Mouse (Mus musculus) stomach, embryonic 15.5 days (tissue): ENCODE measurements around the gene Snu13. TPM values are rescaled to one million over a fixed set of nuclear protein-coding genes. Genes with fewer than 3 reads are reported as not detected.

Experiments
- ATAC-seq: fragments of 200-750 bp; cut with Nextera tagmentation; 2 replicates; pipeline ENCODE4 v1.8.0; 2017; ENCODE audit warnings: low read depth, moderate number of reproducible peaks, moderate TSS enrichment; ENCODE audit not compliant: insufficient read depth, low FRiP score
- H3K27ac ChIP-seq: fragments of 300-500 bp; sonication (generic); 2 replicates; pipeline ENCODE4 v1.5.1; 2015; ENCODE audit warnings: mild to moderate bottlenecking, inconsistent platforms
- H3K27me3 ChIP-seq: fragments of 300-500 bp; sonication (generic); replicated peaks from 2 replicates; pipeline ENCODE4 v1.6.1; 2015; ENCODE audit warnings: inconsistent platforms
- H3K36me3 ChIP-seq: fragments of 300-500 bp; sonication (generic); 2 replicates; pipeline ENCODE4 v1.6.1; 2015; ENCODE audit warnings: inconsistent platforms
- H3K4me1 ChIP-seq: fragments of 300-500 bp; sonication (generic); 2 replicates; pipeline ENCODE4 v1.6.1; 2015; ENCODE audit warnings: inconsistent platforms
- H3K4me2 ChIP-seq: fragments of 300-500 bp; sonication (generic); 2 replicates; pipeline ENCODE4 v1.6.1; 2015; ENCODE audit warnings: mild to moderate bottlenecking, inconsistent platforms
- H3K4me3 ChIP-seq: fragments of 300-500 bp; sonication (generic); replicated peaks from 2 replicates; pipeline ENCODE4 v1.5.1; 2015; ENCODE audit warnings: inconsistent platforms
- H3K9ac ChIP-seq: fragments of 300-500 bp; sonication (generic); 2 replicates; pipeline ENCODE4 v1.6.1; 2015; ENCODE audit warnings: inconsistent platforms
- H3K9me3 ChIP-seq: fragments of 300-500 bp; sonication (generic); 2 replicates; pipeline ENCODE4 v1.6.1; 2016; ENCODE audit warnings: inconsistent platforms
- WGBS: fragments of 180-500 bp; shearing (Covaris S2); methylation state at CpG from one replicate; pipeline ENCODE4 v1.1.7; 2015; 5-methylcytosine and 5-hydroxymethylcytosine counted together
- polyA plus RNA-seq: library from polyadenylated mRNA; unstranded; fragments of >200 nt; fragmentation: Nextera tagmentation; extraction: Ambion mirVana; gene quantifications from 2 replicates; pipeline ENCODE4 v1.2.1, GENCODE M21; 2015

Gene Snu13
- polyA plus RNA-seq: 259 and 287 TPM in 2 replicates

GRCm38 (mm10) chr15:82047080-82047883 lies at the start of gene Snu13:
Gene Snu13 (minus strand): TSS chr15:82047598.
- Histone ChIP-seq H3K27me3 (no peaks in the 10 kb centered on the region), H3K9me3 (no peaks in the 10 kb centered on the region), H3K4me3 (peak within 1 kb of the TSS; percentile 100), H3K4me2 (peak within 1 kb of the TSS; percentile 85), H3K9ac (peak within 1 kb of the TSS; percentile 99), H3K27ac (peak within 1 kb of the TSS; percentile 94), H3K4me1 (peaks cover 9% of the 10 kb centered on the region; the same call in 1 of the 2 replicates), H3K36me3 (peaks cover 11% of the 10 kb centered on the region)
- peak; percentile 84 for ATAC-seq
- WGBS: under 1% methylated on average over 74 of the region's 74 CpGs

GRCm38 (mm10) chr15:82091061-82091460 lies 43.7 kb upstream of the Snu13 start:
- no peak for ATAC-seq
- Histone ChIP-seq H3K9me3 (no peaks in the 10 kb centered on the region), H3K27ac (no peak overlapping the region), H3K4me3 (no peak overlapping the region), H3K36me3 (no peaks in the 10 kb centered on the region), H3K4me2 (no peak overlapping the region), H3K27me3 (no peaks in the 10 kb centered on the region; the same call in 1 of the 2 replicates), H3K4me1 (no peaks in the 10 kb centered on the region), H3K9ac (no peak overlapping the region)
- WGBS: 69% methylated on average over 7 of the region's 7 CpGs

GRCm38 (mm10) chr15:82087266-82087665 lies 39.9 kb upstream of the Snu13 start:
- no peaks in the 10 kb centered on the region; the same call in 1 of the 2 replicates for H3K27me3 ChIP-seq
- H3K4me3 ChIP-seq: no peak overlapping the region
- WGBS: 10% methylated on average over 10 of the region's 10 CpGs
- H3K4me1 ChIP-seq: no peaks in the 10 kb centered on the region
- no peak overlapping the region for H3K9ac ChIP-seq
- no peaks in the 10 kb centered on the region for H3K36me3 ChIP-seq
- no peak overlapping the region for H3K27ac ChIP-seq
- no peak overlapping the region for H3K4me2 ChIP-seq
- no peak for ATAC-seq
- no peaks in the 10 kb centered on the region for H3K9me3 ChIP-seq

- no peak overlapping the region for H3K9ac ChIP-seq
- H3K27me3 ChIP-seq: no peaks in the 10 kb centered on the region; the same call in 1 of the 2 replicates
- no peaks in the 10 kb centered on the region for H3K9me3 ChIP-seq
- H3K36me3 ChIP-seq: no peaks in the 10 kb centered on the region
- no peak for ATAC-seq
- H3K27ac ChIP-seq: no peak overlapping the region
- no peak overlapping the region for H3K4me2 ChIP-seq
- H3K4me3 ChIP-seq: no peak overlapping the region
- 72% methylated on average over 12 of the region's 12 CpGs for WGBS
- H3K4me1 ChIP-seq: no peaks in the 10 kb centered on the region
These were observed 38.7 kb upstream of the Snu13 start for GRCm38 (mm10) chr15:82086131-82086530.

- Histone ChIP-seq H3K36me3 (no peaks in the 10 kb centered on the region), H3K9me3 (no peaks in the 10 kb centered on the region), H3K9ac (no peak overlapping the region), H3K4me3 (no peak overlapping the region), H3K27ac (no peak overlapping the region), H3K4me1 (no peaks in the 10 kb centered on the region), H3K27me3 (no peaks in the 10 kb centered on the region; the same call in 1 of the 2 replicates), H3K4me2 (no peak overlapping the region)
- ATAC-seq: no peak
- WGBS: 79% methylated on average over 9 of the region's 9 CpGs
These were observed 38.2 kb upstream of the Snu13 start for GRCm38 (mm10) chr15:82085606-82086005.

GRCm38 (mm10) chr15:82081161-82081560 lies 33.8 kb upstream of the Snu13 start:
- no peak for ATAC-seq
- 27% methylated on average over 7 of the region's 7 CpGs for WGBS
- no peak overlapping the region for H3K9ac ChIP-seq

GRCm38 (mm10) chr15:82079883-82080282 lies 32.5 kb upstream of the Snu13 start:
- ATAC-seq: no peak
- H3K27ac ChIP-seq: no peak overlapping the region
- H3K9me3 ChIP-seq: no peaks in the 10 kb centered on the region
- 50% methylated on average over 10 of the region's 10 CpGs for WGBS
- H3K9ac ChIP-seq: no peak overlapping the region
- H3K4me3 ChIP-seq: no peak overlapping the region
- H3K36me3 ChIP-seq: no peaks in the 10 kb centered on the region
- no peaks in the 10 kb centered on the region for H3K4me1 ChIP-seq
- no peak overlapping the region for H3K4me2 ChIP-seq
- no peaks in the 10 kb centered on the region for H3K27me3 ChIP-seq

More at GRCm38 (mm10) chr15:82081161-82081560, 33.8 kb upstream of the Snu13 start:
- no peaks in the 10 kb centered on the region for H3K9me3 ChIP-seq
- no peaks in the 10 kb centered on the region for H3K27me3 ChIP-seq
- no peaks in the 10 kb centered on the region for H3K4me1 ChIP-seq
- no peak overlapping the region for H3K4me3 ChIP-seq
- no peak overlapping the region for H3K27ac ChIP-seq
- H3K4me2 ChIP-seq: no peak overlapping the region
- H3K36me3 ChIP-seq: no peaks in the 10 kb centered on the region

- peaks cover 5% of the 10 kb centered on the region; the same call in 1 of the 2 replicates for H3K4me1 ChIP-seq
- no peaks in the 10 kb centered on the region for H3K36me3 ChIP-seq
- H3K9me3 ChIP-seq: no peaks in the 10 kb centered on the region
- 74% methylated on average over 7 of the region's 7 CpGs for WGBS
- ATAC-seq: no peak
- H3K4me3 ChIP-seq: no peak overlapping the region
- H3K27ac ChIP-seq: no peak overlapping the region
- no peak overlapping the region for H3K4me2 ChIP-seq
- no peak overlapping the region for H3K9ac ChIP-seq
- peaks cover 21% of the 10 kb centered on the region for H3K27me3 ChIP-seq
These were observed 26.1 kb upstream of the Snu13 start for GRCm38 (mm10) chr15:82073490-82073889.

GRCm38 (mm10) chr15:82071816-82072469 lies 24.5 kb upstream of the Snu13 start:
- Histone ChIP-seq H3K9ac (no peak overlapping the region), H3K27me3 (peaks cover 25% of the 10 kb centered on the region), H3K4me1 (peaks cover 5% of the 10 kb centered on the region; the same call in 1 of the 2 replicates), H3K36me3 (no peaks in the 10 kb centered on the region), H3K27ac (no peak overlapping the region), H3K4me3 (no peak overlapping the region), H3K4me2 (no peak overlapping the region), H3K9me3 (no peaks in the 10 kb centered on the region)
- 87% methylated on average over 26 of the region's 26 CpGs for WGBS
- no peak for ATAC-seq

- no peaks in the 10 kb centered on the region for H3K36me3 ChIP-seq
- no peak within 1 kb of the TSS for H3K27ac ChIP-seq
- WGBS: 17% methylated on average over 40 of the region's 40 CpGs
- H3K4me3 ChIP-seq: no peak within 1 kb of the TSS
- H3K4me2 ChIP-seq: peak within 1 kb of the TSS; percentile 33; the same call in 1 of the 2 replicates
- H3K4me1 ChIP-seq: peaks cover 5% of the 10 kb centered on the region; the same call in 1 of the 2 replicates
- H3K27me3 ChIP-seq: peaks cover 25% of the 10 kb centered on the region
- no peak for ATAC-seq
- no peak within 1 kb of the TSS for H3K9ac ChIP-seq
- no peaks in the 10 kb centered on the region for H3K9me3 ChIP-seq
These were observed 22.5 kb upstream of the Snu13 start, which contains the start of gene Mei1 for GRCm38 (mm10) chr15:82069898-82070297. Gene Mei1 (plus strand): TSS chr15:82069996.

- ATAC-seq: peak; percentile 50; the same call in 1 of the 2 replicates
- no peak overlapping the region for H3K4me2 ChIP-seq
- H3K36me3 ChIP-seq: no peaks in the 10 kb centered on the region
- no peak overlapping the region for H3K9ac ChIP-seq
- no peak overlapping the region for H3K27ac ChIP-seq
- H3K4me1 ChIP-seq: peaks cover 5% of the 10 kb centered on the region; the same call in 1 of the 2 replicates
- no peaks in the 10 kb centered on the region for H3K9me3 ChIP-seq
- H3K4me3 ChIP-seq: no peak overlapping the region
- 14% methylated on average over 7 of the region's 7 CpGs for WGBS
- peaks cover 34% of the 10 kb centered on the region for H3K27me3 ChIP-seq
These were observed 18.1 kb upstream of the Snu13 start for GRCm38 (mm10) chr15:82065511-82065910.

GRCm38 (mm10) chr15:82063909-82064308 lies 16.5 kb upstream of the Snu13 start:
- WGBS: 56% methylated on average over 14 of the region's 14 CpGs
- no peaks in the 10 kb centered on the region for H3K9me3 ChIP-seq
- ATAC-seq: no peak
- no peaks in the 10 kb centered on the region for H3K4me1 ChIP-seq
- no peak overlapping the region for H3K4me2 ChIP-seq
- H3K27me3 ChIP-seq: peaks cover 20% of the 10 kb centered on the region
- H3K27ac ChIP-seq: no peak overlapping the region
- no peaks in the 10 kb centered on the region for H3K36me3 ChIP-seq
- H3K9ac ChIP-seq: no peak overlapping the region
- no peak overlapping the region for H3K4me3 ChIP-seq
